Mouse (Mus musculus): ENCODE measurements around the gene Epha2.

Epha2 gene

DNA sequence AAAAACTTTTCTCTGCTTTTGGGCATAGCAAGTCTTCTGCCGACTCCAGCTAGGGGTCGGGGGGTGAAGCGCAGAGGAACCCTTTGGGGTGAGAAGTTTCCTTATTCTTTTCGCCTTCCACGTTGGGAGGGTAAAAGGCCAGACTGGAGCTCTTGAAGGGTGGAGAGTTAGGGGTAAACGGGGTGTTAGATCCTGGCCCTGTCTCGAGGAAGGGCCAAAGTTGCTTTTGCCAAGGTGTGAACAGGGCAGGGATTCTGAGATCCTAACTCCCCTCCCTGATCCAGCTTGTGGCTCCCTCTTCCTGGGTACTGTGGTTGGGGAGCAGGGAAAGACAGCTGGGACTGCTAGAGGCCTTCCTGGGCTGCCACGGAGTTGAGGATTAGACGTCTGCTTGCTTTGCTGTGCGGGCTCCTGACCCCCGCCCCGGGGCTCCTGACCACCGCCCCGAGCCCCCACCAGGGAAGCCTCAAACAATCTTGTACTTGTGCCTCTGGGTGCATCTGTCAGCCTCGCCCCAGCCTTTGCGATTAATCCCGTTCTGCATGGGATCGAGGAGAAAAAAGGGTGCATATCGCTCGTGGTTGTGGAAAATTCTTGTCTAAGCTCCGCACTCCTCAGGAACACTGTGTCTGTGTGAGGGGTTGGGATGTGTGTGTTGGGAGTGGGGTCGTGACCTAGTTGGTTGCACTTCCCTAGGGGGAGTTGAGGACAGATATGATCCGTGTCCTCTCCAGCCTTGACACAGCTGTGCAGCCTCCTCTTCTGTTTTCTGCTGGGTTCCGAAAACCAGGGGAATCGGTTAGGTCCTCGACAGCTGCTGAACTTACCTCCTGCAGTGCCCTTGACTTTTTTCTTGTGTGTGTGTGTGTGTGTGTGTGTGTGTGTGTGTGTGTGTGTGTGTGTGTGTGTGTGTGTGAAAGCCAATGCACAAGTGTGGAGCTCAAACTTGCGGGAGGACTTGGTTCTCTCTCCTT lies 1.7 kb downstream of the Epha2 start:
- DNase-seq (ENCODE audit: extremely low spot score, low read depth, low spot score): no peak

DNA sequence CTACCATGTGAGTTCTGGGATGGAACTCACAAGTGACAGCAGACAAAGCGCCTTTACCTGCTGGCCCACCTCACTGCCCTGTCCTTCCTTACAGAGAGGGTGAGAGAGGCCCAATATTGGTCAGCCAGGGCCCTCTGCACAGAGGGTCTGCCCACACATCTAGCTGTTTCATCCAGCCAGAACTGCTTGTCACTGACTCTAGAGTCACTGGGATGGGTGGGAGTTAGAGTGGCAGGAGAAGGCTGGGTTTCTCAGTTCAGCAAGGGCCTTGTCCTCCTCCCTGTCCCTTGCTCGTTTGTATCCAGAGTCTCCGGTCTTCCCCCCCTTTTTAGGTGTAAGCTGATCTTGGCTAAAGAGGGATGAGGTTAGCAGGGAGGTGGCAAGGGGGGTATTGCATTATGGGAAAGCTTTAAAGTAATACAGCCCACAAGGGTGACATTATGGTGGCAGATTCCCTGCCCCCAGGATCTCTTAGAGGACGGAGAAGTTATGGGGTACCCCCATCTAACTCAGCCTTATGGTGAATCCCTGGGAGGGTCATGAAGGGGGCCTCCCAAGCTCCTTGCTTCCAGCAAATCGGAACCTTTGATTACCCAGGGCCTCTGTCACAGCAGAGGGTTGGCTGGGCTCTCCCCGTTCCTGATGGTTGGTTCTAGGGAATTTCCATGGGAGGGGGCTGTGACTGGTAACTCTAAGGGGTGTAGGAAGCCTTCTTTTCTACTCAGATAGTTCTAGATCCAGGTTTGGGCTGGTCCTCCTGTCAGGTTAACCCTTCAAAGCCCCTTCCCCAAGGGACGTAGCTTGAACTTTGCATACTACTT lies 2.6 kb downstream of the Epha2 start:
- DNase-seq (ENCODE audit: extremely low spot score, low read depth, low spot score): no peak

DNA sequence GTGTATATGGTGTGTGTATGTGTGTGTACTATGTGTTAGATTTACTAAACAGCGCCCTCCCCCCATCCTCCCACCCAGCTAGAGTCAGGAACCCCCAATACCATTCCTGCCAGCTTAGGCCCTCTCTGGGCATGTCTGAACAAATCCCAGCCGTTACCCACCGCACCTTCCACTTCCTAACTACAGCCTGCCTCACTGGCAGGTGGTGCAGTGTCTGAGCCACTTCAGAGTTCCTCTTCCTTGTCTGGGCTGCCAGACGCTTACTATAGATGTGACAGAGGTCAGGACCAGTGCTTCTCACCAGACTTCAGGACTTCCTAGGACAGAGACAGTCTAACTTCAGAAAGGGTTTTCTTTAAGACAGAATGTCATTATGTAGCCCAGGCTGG lies 3.2 kb downstream of the Epha2 start:
- no peak for DNase-seq (ENCODE audit: extremely low spot score, low read depth, low spot score)

DNA sequence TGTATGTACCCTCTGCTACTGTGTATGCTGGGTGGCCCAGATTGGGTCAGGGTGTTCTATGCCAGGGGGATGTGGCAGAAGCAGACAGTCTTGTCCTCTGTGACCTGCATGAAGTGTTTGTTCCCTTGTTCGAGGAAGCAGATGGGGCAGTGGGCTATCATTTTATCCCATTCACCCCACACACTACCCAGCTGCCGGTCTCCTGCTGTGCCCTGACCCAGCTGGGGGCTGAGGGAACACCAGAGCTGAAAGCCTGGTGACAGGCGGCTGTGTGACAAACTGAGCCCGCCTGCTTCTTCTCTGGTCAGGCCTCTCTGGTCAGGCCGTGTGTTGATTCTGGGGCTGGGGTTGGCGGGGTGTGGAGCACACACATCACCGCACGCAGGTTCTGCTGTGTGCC lies 5.0 kb downstream of the Epha2 start:
- DNase-seq (ENCODE audit: extremely low spot score, low read depth, low spot score): no peak

DNA sequence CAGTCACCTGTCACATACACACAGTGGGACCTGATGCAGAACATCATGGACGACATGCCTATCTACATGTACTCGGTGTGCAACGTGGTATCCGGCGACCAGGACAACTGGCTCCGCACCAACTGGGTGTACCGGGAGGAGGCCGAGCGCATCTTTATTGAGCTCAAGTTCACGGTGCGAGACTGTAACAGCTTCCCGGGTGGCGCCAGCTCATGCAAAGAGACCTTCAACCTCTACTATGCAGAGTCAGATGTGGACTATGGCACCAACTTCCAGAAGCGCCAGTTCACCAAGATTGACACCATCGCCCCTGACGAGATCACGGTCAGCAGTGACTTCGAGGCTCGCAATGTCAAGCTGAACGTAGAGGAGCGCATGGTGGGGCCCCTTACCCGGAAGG lies 7.3 kb downstream of the Epha2 start:
- DNase-seq (ENCODE audit: extremely low spot score, low read depth, low spot score): no peak

DNA sequence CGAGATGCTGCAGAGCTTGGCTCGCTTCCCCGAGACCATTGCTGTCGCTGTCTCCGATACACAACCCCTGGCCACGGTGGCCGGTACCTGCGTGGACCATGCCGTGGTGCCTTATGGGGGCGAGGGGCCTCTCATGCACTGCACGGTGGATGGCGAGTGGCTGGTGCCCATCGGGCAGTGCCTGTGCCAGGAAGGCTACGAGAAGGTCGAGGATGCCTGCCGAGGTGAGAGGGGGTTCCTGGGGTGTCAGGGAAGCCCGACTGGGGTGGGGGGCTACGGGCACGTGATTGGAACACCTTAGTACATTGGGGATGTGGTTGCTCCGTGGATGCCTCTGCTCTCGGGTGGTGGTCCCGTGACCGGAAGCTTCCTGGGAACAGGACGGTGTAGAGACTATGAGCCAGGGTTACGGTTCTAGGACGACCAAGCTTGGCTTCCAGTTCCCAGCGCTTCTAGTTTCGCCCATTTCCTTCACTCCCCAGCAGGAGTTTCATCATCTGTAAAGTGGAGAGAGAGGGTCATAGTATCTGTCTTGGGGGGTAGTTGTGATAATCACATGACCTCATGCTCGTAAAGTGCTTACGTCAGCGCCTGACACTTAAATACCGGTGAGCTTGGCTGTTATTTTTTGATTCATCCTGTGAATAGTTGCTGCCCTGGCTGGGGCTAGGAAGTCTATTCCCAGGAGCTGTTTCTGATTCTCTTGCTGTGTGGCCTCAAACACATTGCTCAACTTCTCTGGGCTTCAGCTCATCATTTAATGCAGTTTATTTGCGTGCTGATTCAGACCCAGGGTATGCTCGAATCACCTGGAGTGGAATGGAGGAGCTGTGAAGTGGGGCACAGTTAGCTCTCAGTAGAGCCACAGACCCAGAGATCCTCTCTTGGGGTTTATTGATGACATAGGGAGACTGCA lies 8.1 kb downstream of the Epha2 start:
- DNase-seq (ENCODE audit: extremely low spot score, low read depth, low spot score): no peak

DNA sequence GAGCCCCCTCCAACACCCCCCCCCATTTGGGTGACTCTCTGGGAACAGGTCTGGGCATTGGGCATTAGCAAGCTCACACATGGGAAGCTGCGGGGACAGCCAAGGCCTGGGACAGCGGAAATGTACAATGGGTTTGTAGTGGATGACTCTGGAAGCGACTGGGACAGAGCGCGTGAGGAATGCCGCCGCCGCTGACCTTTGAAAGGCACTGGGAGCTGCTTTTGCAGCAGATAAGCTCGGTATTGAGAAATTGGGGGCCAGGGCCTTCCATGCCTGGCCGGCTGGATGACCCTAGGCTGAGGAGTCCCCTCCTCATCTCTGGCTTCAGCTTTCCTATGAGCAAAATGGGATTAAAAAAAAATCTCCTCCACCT lies 8.7 kb downstream of the Epha2 start:
- DNase-seq (ENCODE audit: extremely low spot score, low read depth, low spot score): no peak

DNA sequence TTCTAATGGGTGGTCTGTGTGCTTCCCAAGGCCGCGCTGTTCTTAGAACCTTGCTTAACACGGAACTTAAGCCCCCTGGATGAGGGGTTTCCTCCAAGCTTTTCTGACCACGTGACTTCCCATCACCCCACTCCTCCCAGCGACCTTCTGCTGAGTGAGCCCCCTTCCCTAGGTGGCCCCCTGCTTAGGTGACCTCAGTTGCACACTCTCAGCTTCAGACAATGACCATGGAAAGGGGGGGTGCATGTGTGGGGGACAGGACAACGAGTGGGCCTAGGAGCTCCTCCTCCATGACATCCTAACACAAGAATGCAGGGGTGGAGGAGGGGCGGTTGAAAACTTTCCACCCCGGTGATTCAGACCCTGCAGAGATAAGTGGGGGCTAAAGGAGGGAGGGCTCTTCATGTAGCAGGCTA lies 9.2 kb downstream of the Epha2 start:
- DNase-seq (ENCODE audit: extremely low spot score, low read depth, low spot score): no peak

DNA sequence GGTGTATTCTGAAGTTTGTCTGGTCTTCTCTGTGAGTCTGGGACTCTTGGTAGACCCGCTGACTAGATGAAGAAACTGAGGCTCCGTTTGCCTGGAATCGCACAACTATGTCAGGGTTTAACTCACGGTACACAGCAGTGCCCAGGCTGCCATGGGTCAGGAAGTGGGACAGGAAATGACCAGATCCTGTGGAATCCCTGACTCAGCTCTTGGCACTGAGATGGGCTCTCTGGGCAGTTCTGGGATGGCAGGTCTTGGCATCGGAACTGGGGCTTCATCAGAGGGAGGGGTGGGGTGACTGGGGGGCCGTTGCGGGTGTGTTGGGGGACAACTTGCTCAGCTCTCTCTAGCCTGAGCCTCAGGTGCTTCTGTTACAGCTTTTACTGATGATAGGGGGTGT lies 10.0 kb downstream of the Epha2 start:
- no peak for DNase-seq (ENCODE audit: extremely low spot score, low read depth, low spot score)

DNA sequence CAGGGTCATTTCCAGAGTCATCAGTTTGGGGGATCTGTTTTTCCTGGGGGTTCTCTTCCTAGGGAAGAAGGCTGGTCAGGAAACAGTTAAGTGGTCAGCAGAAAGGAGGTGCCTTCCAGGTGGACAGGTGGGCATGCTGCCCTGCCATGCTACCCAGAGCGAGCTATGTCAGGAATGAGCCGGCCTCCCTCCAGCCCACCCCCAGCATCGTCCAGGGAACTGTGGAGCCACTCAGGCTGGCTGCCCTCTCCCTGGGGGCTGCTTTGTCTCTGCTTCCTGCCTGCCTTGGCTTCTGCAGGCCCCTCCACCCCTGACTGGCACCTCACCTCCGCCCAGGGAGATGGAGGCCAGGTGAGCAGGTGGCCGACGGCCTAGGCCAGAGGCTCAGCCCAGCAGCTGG lies 10.5 kb downstream of the Epha2 start:
- DNase-seq (ENCODE audit: extremely low spot score, low read depth, low spot score): no peak

DNA sequence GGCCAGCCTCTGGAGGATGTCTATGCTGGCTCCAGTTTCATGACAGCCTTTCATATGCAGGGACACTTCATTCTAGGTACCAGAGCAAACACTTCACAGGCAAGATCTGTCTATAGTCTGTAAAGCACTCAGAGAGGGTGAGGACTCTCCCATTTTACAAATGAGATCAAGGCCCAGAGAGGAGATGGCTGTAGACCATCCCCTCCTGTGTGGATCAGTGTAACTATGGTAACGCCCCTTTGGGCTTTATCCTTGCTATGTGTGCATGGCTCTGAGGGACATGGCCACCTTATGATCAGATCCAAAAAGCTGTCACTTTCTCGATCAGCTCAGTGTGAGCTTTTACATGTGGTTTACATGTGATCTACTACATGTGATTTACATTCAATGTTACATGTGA lies 10.9 kb downstream of the Epha2 start:
- no peak for DNase-seq (ENCODE audit: extremely low spot score, low read depth, low spot score)

DNA sequence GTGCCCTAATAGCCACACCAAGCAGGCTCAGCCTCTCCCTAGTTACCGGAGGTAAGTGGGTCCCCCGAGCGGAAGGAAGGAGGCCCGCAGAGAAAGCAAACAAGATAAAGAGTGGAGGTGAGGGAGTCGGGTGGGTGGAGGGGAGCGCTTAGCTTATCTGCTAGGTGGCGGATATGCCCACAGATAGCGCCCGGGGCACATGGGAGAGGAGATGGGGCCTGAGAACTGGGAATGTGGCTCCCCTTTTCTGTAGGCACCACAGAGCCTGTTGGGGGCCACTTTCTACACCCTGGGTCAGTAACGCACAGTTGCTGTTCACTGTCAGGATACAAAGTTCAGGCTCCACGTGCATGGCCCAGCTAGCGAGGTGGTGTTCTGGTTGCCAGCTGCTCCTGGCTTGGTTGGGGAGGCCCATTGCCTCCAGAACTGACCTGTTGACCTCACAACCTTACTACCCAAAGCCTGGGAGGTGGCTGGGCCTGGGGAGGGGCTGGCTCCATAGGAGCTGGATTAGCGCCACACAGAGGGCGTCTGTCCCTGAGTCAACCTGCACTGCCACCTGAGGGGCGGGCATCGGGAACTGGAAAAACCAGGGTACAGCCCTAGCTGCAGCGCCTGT lies 11.6 kb downstream of the Epha2 start:
- no peak for DNase-seq (ENCODE audit: extremely low spot score, low read depth, low spot score)

DNA sequence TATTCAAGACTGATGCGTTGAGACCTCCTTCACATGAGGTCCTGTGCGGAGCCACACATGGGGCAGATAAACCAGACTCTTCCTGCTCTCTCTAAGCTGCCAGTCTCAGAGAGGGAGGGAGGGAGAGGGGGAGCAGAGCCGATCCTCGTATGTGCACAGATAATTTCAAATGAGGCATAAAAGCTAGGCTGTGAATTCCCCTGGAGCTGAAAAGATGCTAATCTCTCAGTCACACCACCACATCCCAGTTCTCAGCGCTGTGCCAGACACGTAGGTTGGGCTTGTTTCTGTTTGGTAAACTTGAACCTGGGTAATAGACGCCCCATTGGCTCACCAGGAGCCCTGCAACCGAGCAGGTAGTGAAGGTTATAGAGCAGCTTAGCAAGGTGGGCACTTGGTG lies 12.4 kb downstream of the Epha2 start:
- no peak for DNase-seq (ENCODE audit: extremely low spot score, low read depth, low spot score)

DNA sequence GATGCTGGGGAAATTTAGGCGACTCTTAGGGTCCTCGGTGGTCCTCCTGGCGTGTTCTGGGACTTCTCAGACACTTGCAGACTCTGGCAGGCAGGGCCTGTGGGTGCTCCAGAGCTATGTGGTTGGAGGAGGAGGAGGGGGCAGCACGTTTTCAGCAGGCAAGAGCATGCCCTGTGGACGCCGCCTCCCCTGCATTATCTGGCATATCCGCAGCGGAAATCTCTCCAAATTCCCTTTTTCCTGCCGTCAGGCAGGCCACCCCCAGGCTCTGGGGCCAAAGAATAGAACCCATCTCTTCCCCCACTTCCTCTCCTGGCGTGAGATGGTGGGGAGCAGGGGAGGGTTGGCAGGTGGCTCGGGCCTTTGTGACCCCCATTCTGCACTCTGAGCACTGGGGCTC lies 12.9 kb downstream of the Epha2 start:
- DNase-seq (ENCODE audit: extremely low spot score, low read depth, low spot score): no peak

DNA sequence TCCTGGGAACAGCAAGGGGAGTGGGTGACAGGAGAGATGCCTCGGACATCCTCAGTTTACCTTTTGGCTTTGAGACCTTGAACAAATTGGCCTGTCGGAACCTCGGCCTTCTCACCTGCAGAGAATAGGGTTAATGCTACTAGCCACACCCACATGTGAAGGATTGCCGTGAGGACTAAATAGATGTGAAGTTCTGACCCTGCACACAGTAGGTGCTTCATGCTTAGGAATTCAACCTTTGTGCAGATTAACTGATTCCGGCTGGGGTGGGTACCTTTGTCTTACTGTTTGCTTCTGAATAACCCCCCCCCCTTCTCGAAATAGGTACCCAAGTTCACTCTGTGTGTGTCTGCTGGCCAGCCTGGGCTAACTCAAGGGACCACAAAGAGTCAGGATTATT lies 13.7 kb downstream of the Epha2 start:
- no peak for DNase-seq (ENCODE audit: extremely low spot score, low read depth, low spot score)

DNA sequence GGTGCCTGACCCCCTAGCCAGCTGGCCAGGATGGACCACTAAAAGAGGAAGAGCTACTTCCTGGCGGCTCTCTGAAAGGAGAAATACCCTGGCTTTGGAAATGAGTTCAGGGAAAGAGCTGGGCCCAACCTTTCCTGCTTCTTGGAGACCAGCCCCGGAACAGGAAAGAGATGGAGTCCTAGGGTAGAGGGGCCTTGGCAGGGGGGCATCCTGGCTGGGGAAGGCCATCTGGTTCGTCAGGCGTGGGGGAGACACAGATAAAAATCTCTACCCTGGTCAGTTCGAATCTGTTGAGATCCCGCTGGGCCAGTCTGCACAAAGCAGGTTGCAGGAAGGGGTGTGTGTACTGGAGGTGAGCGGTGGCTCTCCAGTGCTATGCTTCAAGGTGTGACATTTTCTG lies 15.0 kb downstream of the Epha2 start:
- no peak for DNase-seq (ENCODE audit: extremely low spot score, low read depth, low spot score)

DNA sequence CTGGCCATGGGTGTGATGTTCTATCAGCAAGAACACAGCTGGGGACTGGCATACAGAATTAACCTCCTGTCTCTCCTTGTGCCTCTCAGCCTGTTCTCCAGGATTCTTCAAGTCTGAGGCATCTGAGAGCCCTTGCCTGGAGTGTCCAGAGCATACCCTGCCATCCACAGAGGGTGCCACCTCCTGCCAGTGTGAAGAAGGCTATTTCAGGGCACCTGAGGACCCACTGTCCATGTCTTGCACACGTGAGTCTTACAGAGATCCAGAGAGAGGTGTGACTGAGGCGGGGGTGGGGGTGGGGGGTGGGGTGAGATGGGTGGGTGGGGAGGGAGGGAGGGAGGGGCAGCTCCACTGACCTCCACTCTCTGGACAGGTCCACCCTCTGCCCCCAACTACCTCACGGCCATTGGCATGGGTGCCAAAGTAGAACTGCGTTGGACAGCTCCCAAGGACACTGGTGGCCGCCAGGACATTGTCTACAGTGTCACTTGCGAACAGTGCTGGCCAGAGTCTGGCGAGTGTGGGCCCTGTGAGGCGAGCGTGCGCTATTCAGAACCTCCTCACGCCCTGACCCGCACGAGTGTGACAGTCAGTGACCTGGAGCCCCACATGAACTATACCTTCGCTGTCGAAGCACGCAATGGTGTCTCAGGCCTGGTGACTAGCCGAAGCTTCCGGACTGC lies 15.6 kb downstream of the Epha2 start:
- DNase-seq (ENCODE audit: extremely low spot score, low read depth, low spot score): no peak

DNA sequence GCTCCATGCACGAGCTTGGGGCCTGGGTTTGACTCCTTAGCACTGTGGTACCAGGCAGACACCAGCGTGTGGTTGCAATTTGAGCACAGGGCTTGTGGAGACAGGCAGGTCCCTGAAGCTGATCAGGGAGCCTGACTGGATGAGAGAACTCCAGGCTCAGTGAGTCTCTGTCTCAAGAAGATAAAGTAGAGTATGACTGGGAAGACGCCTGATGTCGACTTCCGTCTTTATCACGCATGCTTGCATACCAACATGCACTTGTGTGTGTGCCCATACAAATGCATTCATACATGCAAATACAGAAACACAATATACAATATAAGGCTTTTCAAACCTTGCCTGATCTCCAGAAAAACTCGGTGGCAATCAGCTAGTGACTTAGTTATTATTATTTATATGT lies 16.9 kb downstream of the Epha2 start:
- no peak for DNase-seq (ENCODE audit: extremely low spot score, low read depth, low spot score)

DNA sequence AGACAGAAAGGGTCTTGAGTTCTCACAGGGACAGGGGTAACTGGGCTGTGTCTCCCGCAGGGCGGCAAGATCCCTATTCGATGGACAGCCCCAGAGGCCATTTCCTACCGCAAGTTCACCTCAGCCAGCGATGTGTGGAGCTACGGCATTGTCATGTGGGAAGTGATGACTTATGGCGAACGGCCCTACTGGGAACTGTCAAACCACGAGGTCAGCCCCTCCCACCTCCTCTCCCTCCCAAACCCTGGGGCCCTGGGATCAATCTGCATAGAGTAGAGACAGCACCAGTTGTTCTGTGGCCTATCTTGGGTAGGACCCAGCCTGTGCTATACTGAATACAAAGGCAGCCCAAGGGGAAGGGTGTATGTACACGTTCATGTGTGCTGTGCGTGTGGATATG lies 21.5 kb downstream of the Epha2 start:
- no peak for DNase-seq (ENCODE audit: extremely low spot score, low read depth, low spot score)

DNA sequence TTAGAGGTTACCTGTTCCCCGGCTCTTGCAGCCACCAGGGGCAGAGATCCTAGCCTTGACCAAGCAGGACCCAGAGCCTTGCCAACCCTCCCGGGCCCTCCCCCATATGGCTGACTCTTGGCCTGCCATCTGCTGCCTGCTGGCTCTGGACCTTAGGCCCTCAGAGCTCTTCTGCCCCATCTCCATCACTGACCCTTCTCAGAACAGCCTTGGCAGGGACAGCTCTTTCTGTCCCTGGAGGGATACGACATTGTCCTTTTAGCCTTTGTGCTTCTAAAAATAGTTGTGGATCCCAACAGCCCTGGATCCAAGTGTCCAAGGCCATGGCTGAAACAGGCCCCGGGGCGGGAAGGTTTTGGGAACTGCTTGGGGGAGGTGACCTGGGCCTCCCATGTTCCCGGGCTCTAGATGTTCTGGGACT lies 23.7 kb downstream of the Epha2 start:
- DNase-seq (ENCODE audit: extremely low spot score, low read depth, low spot score): no peak

Data from hindlimb bud, embryonic 11.5 days (tissue).